Mouse (Mus musculus): Measurements from ENCODE around the gene Cdh1. TPM values are rescaled to one million over a fixed set of nuclear protein-coding genes. Genes with fewer than 3 reads are reported as not detected.

The Cdh1 gene
- polyA plus RNA-seq, 1 experiment from 2014 or later = 11.5 TPM

DNA sequence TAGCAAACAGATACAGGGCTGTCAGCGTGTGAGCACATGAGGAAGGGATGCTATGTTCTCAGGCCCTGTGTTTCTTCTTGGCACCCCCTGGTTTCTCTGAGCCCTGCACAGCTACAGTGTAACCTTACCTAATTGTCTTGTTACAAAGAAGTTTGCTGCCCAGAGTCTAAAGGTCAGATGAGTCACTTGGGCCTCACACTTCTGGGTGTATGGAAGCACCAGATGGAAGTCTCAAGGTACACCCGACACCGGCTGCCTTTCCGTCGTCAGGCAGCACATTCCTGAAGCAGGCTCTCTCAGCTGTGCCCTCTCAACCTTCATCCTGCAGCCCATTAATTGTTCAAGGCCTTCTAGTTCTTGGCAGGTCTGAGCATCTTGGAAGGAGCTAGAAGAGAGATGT is 11.6 kb downstream of the Cdh1 start:
- Histone ChIP-seq H3K27me3 (ENCODE audit: control insufficient read depth, insufficient read depth, low read length) (no peaks in the 10 kb centered on the region), H3K4me2 (ENCODE audit: low read depth, severe bottlenecking) (no peak overlapping the region), H3K36me3 (ENCODE audit: control insufficient read depth, insufficient read depth, low read length) (no peaks in the 10 kb centered on the region), H3K4me1 (ENCODE audit: control insufficient read depth, insufficient read depth, low read length) (peaks cover 4% of the 10 kb centered on the region; the same call in 1 of the 2 replicates), H3K9ac (ENCODE audit: low read length) (no peak overlapping the region), H3K9me3 (ENCODE audit: control insufficient read depth, low read length) (no peaks in the 10 kb centered on the region), H3K4me3 (ENCODE audit: low read depth, low read length) (no peak overlapping the region), H3K27ac (replicated peaks; ENCODE audit: low read depth, low read length) (no peak overlapping the region)
- WGBS = 34% methylated on average over 5 of the region's 5 CpGs
- DNase-seq (ENCODE audit: low spot score) = no peak
- ATAC-seq (ENCODE audit: insufficient number of reproducible peaks, low FRiP score, low TSS enrichment, low read depth) = no peak

DNA sequence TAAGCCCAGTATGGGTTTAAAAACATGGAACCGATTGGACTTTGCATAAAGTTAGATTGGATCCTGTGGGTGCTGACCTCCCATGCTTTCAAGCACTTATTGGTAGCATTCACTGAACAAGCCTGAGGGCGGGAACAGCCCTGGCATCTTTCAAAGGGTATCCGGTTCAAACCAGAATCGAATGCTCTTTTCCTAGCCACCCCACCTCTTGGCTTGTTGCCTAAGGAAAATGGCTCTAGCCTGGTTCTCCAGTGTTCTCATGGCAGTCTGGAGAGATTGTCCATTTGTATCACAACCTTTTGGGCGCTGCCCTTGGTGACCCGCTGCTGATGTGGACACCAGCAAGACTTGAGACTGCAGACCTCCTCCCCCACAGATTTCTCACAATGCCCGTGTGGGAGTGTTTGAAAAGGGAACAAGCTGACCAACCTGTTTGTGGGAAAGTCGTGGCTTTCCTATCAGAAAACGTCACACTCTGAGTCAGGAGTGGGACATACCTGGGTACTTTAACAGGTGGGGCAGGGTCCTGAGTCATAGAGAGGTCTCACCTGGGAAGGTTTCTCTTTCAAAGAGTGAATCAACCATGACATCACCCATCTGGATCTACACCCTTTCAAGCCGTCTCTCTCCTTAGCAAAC is 12.6 kb downstream of the Cdh1 start:
- WGBS = 80% methylated on average over 10 of the region's 10 CpGs
- no peak for DNase-seq (ENCODE audit: low spot score)
- no peak for ATAC-seq (ENCODE audit: insufficient number of reproducible peaks, low FRiP score, low TSS enrichment, low read depth)
- no peaks in the 10 kb centered on the region for H3K27me3 ChIP-seq (ENCODE audit: control insufficient read depth, insufficient read depth, low read length)
- no peaks in the 10 kb centered on the region for H3K9me3 ChIP-seq (ENCODE audit: control insufficient read depth, low read length)
- no peak overlapping the region for H3K9ac ChIP-seq (ENCODE audit: low read length)
- no peak overlapping the region for H3K4me3 ChIP-seq (ENCODE audit: low read depth, low read length)
- H3K27ac ChIP-seq (replicated peaks; ENCODE audit: low read depth, low read length) = no peak overlapping the region
- H3K4me2 ChIP-seq (ENCODE audit: low read depth, severe bottlenecking) = no peak overlapping the region
- no peaks in the 10 kb centered on the region for H3K36me3 ChIP-seq (ENCODE audit: control insufficient read depth, insufficient read depth, low read length)
- H3K4me1 ChIP-seq (ENCODE audit: control insufficient read depth, insufficient read depth, low read length) = peaks cover 4% of the 10 kb centered on the region; the same call in 1 of the 2 replicates

DNA sequence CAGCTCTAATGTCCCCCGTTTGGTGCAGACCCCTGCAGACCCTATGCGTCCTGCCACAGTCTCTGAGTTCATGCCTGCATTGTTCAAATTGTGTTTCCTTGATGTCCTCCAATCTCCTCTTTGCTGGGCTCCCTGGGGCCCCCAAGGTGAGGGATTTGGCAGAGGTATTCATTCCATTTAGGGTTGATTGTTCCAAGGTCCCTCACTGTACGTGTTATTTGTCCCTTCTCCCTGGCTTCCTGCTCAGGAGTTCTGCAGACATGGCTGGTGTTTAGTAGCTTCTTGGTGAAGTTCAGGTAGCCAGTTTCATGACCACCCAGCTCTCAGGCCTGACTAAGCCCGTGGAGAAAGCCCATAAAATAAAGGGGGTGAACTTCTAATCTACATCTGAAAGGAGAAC is 13.5 kb downstream of the Cdh1 start:
- WGBS = 57% methylated on average over 4 of the region's 4 CpGs
- Histone ChIP-seq H3K27ac (replicated peaks; ENCODE audit: low read depth, low read length) (no peak overlapping the region), H3K36me3 (ENCODE audit: control insufficient read depth, insufficient read depth, low read length) (no peaks in the 10 kb centered on the region), H3K4me3 (ENCODE audit: low read depth, low read length) (no peak overlapping the region), H3K9ac (ENCODE audit: low read length) (no peak overlapping the region), H3K27me3 (ENCODE audit: control insufficient read depth, insufficient read depth, low read length) (no peaks in the 10 kb centered on the region), H3K4me2 (ENCODE audit: low read depth, severe bottlenecking) (no peak overlapping the region), H3K4me1 (ENCODE audit: control insufficient read depth, insufficient read depth, low read length) (peaks cover 4% of the 10 kb centered on the region; the same call in 1 of the 2 replicates), H3K9me3 (ENCODE audit: control insufficient read depth, low read length) (no peaks in the 10 kb centered on the region)
- DNase-seq (ENCODE audit: low spot score) (no peak), ATAC-seq (ENCODE audit: insufficient number of reproducible peaks, low FRiP score, low TSS enrichment, low read depth) (no peak)

DNA sequence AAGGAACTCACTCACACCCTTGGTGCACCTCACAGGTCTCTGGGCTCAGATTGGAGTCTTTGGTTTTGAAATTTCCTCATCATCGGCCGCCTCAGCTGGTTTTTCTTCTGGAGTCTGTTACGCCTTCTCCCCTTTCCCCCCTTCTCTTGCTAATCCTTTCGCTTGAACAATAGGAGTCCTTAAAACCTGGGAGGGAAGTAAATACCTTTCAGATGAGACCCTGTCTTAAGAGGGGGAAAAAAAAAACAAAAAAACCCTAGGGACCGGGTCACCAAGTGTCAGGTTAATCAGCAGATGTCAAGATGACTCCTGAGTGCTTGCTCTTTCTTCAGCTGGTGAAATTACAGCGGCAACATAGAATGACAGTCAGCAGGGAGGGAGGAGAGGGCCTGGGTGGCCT is 14.0 kb downstream of the Cdh1 start:
- no peak for ATAC-seq (ENCODE audit: insufficient number of reproducible peaks, low FRiP score, low TSS enrichment, low read depth)
- H3K27me3 ChIP-seq (ENCODE audit: control insufficient read depth, insufficient read depth, low read length) = no peaks in the 10 kb centered on the region
- no peak overlapping the region for H3K4me2 ChIP-seq (ENCODE audit: low read depth, severe bottlenecking)
- H3K36me3 ChIP-seq (ENCODE audit: control insufficient read depth, insufficient read depth, low read length) = no peaks in the 10 kb centered on the region
- no peak overlapping the region for H3K9ac ChIP-seq (ENCODE audit: low read length)
- no peak overlapping the region for H3K27ac ChIP-seq (replicated peaks; ENCODE audit: low read depth, low read length)
- H3K4me1 ChIP-seq (ENCODE audit: control insufficient read depth, insufficient read depth, low read length) = peaks cover 4% of the 10 kb centered on the region; the same call in 1 of the 2 replicates
- WGBS = 53% methylated on average over 6 of the region's 6 CpGs
- no peak overlapping the region for H3K4me3 ChIP-seq (ENCODE audit: low read depth, low read length)
- DNase-seq (ENCODE audit: low spot score) = no peak
- no peaks in the 10 kb centered on the region for H3K9me3 ChIP-seq (ENCODE audit: control insufficient read depth, low read length)

DNA sequence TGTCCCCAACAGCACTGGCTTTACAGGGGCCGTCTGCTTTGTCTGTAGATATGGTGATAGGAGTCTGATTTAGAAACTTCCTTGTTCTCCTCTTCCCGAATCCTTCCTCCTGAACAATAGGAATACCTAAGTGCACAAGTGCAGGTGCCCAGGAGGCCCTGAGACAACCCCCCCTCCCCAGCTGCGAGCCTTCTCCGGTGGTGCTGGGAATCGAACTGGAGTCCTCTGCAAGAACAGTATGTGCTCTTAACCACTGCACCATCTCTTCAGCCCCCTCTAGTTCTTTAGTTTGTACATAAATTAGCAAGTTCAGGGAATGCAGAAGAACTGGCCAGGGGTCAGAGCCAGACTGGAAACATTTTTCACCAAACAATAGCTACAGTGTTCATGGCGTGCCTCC is 14.7 kb downstream of the Cdh1 start:
- no peak overlapping the region for H3K9ac ChIP-seq (ENCODE audit: low read length)
- no peak overlapping the region for H3K4me2 ChIP-seq (ENCODE audit: low read depth, severe bottlenecking)
- no peak for DNase-seq (ENCODE audit: low spot score)
- no peak for ATAC-seq (ENCODE audit: insufficient number of reproducible peaks, low FRiP score, low TSS enrichment, low read depth)
- 79% methylated on average over 6 of the region's 6 CpGs for WGBS
- H3K9me3 ChIP-seq (ENCODE audit: control insufficient read depth, low read length) = no peaks in the 10 kb centered on the region
- H3K36me3 ChIP-seq (ENCODE audit: control insufficient read depth, insufficient read depth, low read length) = no peaks in the 10 kb centered on the region
- H3K27me3 ChIP-seq (ENCODE audit: control insufficient read depth, insufficient read depth, low read length) = no peaks in the 10 kb centered on the region
- H3K27ac ChIP-seq (replicated peaks; ENCODE audit: low read depth, low read length) = no peak overlapping the region
- H3K4me1 ChIP-seq (ENCODE audit: control insufficient read depth, insufficient read depth, low read length) = peaks cover 4% of the 10 kb centered on the region; the same call in 1 of the 2 replicates
- no peak overlapping the region for H3K4me3 ChIP-seq (ENCODE audit: low read depth, low read length)

DNA sequence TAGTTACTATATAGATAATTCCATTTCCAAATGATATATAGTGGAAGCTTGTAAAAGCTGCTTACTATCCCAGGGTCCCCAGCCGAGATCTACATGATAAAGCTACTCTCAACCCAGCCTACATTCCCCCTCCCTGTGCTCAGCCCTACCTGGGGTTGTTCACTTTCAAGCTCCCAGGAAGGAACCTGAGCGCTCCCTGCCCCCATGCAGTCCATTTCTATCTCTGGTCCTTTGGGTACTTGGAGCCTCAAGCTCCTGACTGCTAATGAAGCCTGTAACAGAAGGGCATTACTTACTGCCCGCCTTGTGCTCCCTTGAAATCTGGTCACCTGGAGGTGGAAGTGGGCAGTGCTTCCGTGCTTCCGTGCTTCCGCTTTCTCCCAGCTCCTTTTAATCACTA is 15.2 kb downstream of the Cdh1 start:
- Histone ChIP-seq H3K9ac (ENCODE audit: low read length) (no peak overlapping the region), H3K4me1 (ENCODE audit: control insufficient read depth, insufficient read depth, low read length) (peaks cover 8% of the 10 kb centered on the region; the same call in 1 of the 2 replicates), H3K4me3 (ENCODE audit: low read depth, low read length) (no peak overlapping the region), H3K27me3 (ENCODE audit: control insufficient read depth, insufficient read depth, low read length) (no peaks in the 10 kb centered on the region), H3K27ac (replicated peaks; ENCODE audit: low read depth, low read length) (no peak overlapping the region), H3K9me3 (ENCODE audit: control insufficient read depth, low read length) (no peaks in the 10 kb centered on the region), H3K36me3 (ENCODE audit: control insufficient read depth, insufficient read depth, low read length) (no peaks in the 10 kb centered on the region), H3K4me2 (ENCODE audit: low read depth, severe bottlenecking) (no peak overlapping the region)
- no peak for DNase-seq (ENCODE audit: low spot score)
- WGBS = 41% methylated on average over 6 of the region's 6 CpGs
- no peak for ATAC-seq (ENCODE audit: insufficient number of reproducible peaks, low FRiP score, low TSS enrichment, low read depth)

DNA sequence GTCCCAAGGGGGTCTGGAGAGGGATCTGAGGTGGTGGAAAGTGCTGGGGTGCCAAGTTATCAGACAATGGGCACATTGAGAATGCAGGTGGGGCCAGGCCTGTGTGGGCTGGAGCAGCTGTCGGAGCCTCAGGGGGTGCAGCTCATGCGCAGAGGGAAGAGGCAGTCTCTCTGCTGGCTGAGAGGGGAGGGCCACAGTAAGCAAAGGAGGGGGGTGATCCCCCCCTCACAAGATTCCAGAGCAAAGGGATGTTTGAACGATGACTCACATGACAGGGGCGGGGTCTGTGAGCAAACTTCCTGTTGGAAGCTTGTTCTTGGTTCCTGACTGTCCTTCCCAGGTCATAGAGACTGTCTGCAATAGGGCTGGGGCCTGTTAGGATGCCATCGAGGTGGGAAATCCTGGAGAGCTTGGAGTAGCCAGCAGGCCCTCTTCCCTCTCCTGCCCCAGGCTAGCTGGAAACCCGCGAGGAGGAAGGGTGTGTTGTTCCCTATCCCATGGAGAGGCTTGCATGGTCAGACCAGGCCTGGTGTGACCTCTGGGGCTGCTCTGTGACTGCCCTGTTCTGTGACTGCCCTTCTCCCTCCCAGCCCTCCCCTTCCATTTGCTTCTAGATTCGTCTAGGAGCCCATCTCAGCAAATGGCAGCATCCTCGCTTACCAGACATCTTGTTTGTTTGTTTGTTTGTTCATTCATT is 16.5 kb downstream of the Cdh1 start:
- WGBS = 55% methylated on average over 9 of the region's 9 CpGs
- H3K4me2 ChIP-seq (ENCODE audit: low read depth, severe bottlenecking) = no peak overlapping the region
- peak; percentile 51 for DNase-seq (ENCODE audit: low spot score)
- H3K4me1 ChIP-seq (ENCODE audit: control insufficient read depth, insufficient read depth, low read length) = peaks cover 8% of the 10 kb centered on the region; the same call in 1 of the 2 replicates
- ATAC-seq (ENCODE audit: insufficient number of reproducible peaks, low FRiP score, low TSS enrichment, low read depth) = peak; percentile 35; the same call in 1 of the 2 replicates
- 0 out of 2 replicates have a peak overlapping the region, but pooled peaks have one; percentile 2 for H3K27ac ChIP-seq (replicated peaks; ENCODE audit: low read depth, low read length)
- H3K9me3 ChIP-seq (ENCODE audit: control insufficient read depth, low read length) = no peaks in the 10 kb centered on the region
- no peak overlapping the region for H3K9ac ChIP-seq (ENCODE audit: low read length)
- H3K36me3 ChIP-seq (ENCODE audit: control insufficient read depth, insufficient read depth, low read length) = no peaks in the 10 kb centered on the region
- no peak overlapping the region for H3K4me3 ChIP-seq (ENCODE audit: low read depth, low read length)
- H3K27me3 ChIP-seq (ENCODE audit: control insufficient read depth, insufficient read depth, low read length) = no peaks in the 10 kb centered on the region

DNA sequence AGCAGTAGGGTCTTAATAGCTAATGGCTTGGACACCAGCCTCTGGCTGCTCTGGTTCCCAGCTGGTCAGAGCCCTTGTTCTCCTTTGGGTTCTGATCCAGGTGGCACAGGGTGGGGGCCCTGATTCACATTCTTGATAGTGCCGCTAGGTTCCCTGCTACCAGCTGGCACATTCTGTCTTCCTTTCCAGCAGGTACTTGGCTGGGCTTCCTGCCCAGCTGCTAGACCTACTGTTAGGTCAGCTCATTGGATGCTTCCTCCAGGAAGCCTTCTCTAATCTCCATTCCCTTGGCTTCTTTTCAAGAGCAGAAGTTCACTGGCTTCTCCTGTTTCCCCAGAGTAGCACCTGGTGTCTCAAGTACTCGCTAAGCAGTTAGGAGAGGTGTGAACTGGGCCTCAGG is 17.3 kb downstream of the Cdh1 start:
- Histone ChIP-seq H3K9ac (ENCODE audit: low read length) (no peak overlapping the region), H3K27me3 (ENCODE audit: control insufficient read depth, insufficient read depth, low read length) (no peaks in the 10 kb centered on the region), H3K9me3 (ENCODE audit: control insufficient read depth, low read length) (no peaks in the 10 kb centered on the region), H3K4me1 (ENCODE audit: control insufficient read depth, insufficient read depth, low read length) (peaks cover 8% of the 10 kb centered on the region; the same call in 1 of the 2 replicates), H3K4me3 (ENCODE audit: low read depth, low read length) (no peak overlapping the region), H3K4me2 (ENCODE audit: low read depth, severe bottlenecking) (no peak overlapping the region), H3K27ac (replicated peaks; ENCODE audit: low read depth, low read length) (no peak overlapping the region), H3K36me3 (ENCODE audit: control insufficient read depth, insufficient read depth, low read length) (no peaks in the 10 kb centered on the region)
- ATAC-seq (ENCODE audit: insufficient number of reproducible peaks, low FRiP score, low TSS enrichment, low read depth) (no peak), DNase-seq (ENCODE audit: low spot score) (no peak)
- 78% methylated on average over 2 of the region's 2 CpGs for WGBS
